Mouse (Mus musculus) intestine, embryonic 16.5 days (tissue): ENCODE measurements at regions not wholly inside any gene's neighbourhood (a gene's known extent, or its start where the extent isn't known, plus 50 kb on each side); places are given as distances from the start of the nearest gene placed in this dataset.

Experiments used
- ATAC-seq: fragments of 200-750 bp; cut with Nextera tagmentation; 2 replicates; pipeline ENCODE4 v1.8.0; 2017; ENCODE audit warnings: moderate TSS enrichment, moderate library complexity
- H3K27ac ChIP-seq: fragments of 300-500 bp; sonication (generic); 2 replicates; pipeline ENCODE4 v1.5.1; 2014; ENCODE audit warnings: mild to moderate bottlenecking, low read length
- H3K27me3 ChIP-seq: fragments of 300-500 bp; sonication (generic); replicated peaks from 2 replicates; pipeline ENCODE4 v1.6.1; 2014; ENCODE audit warnings: low read length, control low read depth, mixed read lengths; ENCODE audit not compliant: control insufficient read depth, insufficient read depth
- H3K36me3 ChIP-seq: fragments of 300-500 bp; sonication (generic); 2 replicates; pipeline ENCODE4 v1.6.1; 2014; ENCODE audit warnings: low read length, control low read depth; ENCODE audit not compliant: control insufficient read depth, insufficient read depth
- H3K4me1 ChIP-seq: fragments of 300-500 bp; sonication (generic); 2 replicates; pipeline ENCODE4 v1.6.1; 2014; ENCODE audit warnings: low read length, control low read depth, mixed read lengths; ENCODE audit not compliant: control insufficient read depth, insufficient read depth
- H3K4me2 ChIP-seq: fragments of 300-500 bp; sonication (generic); 2 replicates; pipeline ENCODE4 v1.6.1; 2014; ENCODE audit warnings: low read depth, low read length, control low read depth
- H3K4me3 ChIP-seq: fragments of 300-500 bp; sonication (generic); 2 replicates; pipeline ENCODE4 v1.5.1; 2014; ENCODE audit warnings: mild to moderate bottlenecking, low read length
- H3K9ac ChIP-seq: fragments of 300-500 bp; sonication (generic); 2 replicates; pipeline ENCODE4 v1.6.1; 2014; ENCODE audit warnings: low read depth, low read length
- H3K9me3 ChIP-seq: fragments of 300-500 bp; sonication (generic); 2 replicates; pipeline ENCODE4 v1.6.1; 2016; ENCODE audit warnings: low read length, control low read depth; ENCODE audit not compliant: control insufficient read depth
- WGBS: fragments of 180-500 bp; shearing (Covaris S2); extraction: QIAGEN DNeasy Blood & Tissue Kit; methylation state at CpG from one replicate; pipeline ENCODE4 v1.1.7; 2014; 5-methylcytosine and 5-hydroxymethylcytosine counted together

DNA sequence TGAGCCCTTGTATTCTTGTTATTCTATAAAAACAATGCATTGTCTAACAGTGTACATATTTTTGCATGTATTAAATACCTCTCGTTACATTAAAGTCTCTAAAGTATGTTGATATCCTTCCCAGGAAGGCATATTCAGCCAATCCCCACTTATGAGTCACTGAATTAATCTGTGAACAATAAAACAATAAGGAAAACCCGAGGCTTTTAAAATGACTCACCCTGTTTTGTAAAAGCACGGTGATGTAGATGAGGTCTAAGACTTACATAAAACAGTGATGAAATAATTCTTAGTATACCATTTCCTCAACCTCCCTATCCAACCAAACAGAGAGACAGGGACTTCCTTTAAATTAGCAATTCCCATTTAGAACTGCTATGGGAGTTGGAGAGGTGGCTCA, 95.8 kb downstream of the Asb7 start:
- H3K4me3 ChIP-seq: no peak overlapping the region
- H3K4me1 ChIP-seq: no peaks in the 10 kb centered on the region
- no peak overlapping the region for H3K4me2 ChIP-seq
- WGBS: 54% methylated on average over 3 of the region's 3 CpGs
- no peak overlapping the region for H3K27ac ChIP-seq
- H3K36me3 ChIP-seq: no peaks in the 10 kb centered on the region
- H3K9me3 ChIP-seq: no peaks in the 10 kb centered on the region; the same call in 1 of the 2 replicates
- H3K9ac ChIP-seq: no peak overlapping the region
- no peaks in the 10 kb centered on the region for H3K27me3 ChIP-seq
- ATAC-seq: peak; percentile 74; the same call in 1 of the 2 replicates

DNA sequence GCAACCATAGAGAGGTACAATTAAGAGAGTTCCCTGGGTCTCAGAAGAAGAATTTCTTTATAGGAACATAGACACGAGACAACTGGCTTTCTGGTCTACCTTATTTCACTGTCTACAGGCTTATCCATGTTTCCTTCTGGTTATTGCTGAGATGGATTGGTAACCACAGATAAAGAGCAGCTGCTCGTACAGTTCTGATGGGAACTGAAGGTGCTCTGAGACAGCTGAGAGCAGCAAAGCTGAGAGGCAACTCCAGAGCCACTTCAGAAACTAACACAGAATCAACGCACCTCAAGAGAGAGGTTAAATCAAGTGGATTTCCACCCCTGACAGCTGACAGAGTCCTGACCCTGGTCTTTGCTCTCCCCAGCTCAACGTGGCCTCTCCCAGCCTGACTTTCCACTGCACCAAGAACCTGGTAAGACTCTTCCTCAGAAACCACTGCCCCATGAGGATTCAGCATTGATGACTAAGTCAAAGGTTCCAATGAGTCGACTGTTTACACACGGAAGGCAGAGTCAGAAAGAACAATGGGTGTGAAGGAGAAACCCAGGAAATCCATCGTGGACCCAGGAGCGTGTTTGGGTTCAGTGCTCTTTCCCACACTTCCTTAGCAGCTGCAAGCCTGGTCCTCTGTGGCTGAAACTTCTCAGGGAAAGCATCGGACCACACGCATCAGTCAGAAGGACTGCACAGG, 97.7 kb downstream of the Asb7 start:
- 70% methylated on average over 10 of the region's 10 CpGs for WGBS
- no peaks in the 10 kb centered on the region for H3K36me3 ChIP-seq
- no peaks in the 10 kb centered on the region; the same call in 1 of the 2 replicates for H3K9me3 ChIP-seq
- H3K9ac ChIP-seq: no peak overlapping the region
- H3K27ac ChIP-seq: no peak overlapping the region
- H3K4me3 ChIP-seq: no peak overlapping the region
- H3K27me3 ChIP-seq: no peaks in the 10 kb centered on the region
- no peaks in the 10 kb centered on the region for H3K4me1 ChIP-seq
- no peak for ATAC-seq
- H3K4me2 ChIP-seq: no peak overlapping the region

DNA sequence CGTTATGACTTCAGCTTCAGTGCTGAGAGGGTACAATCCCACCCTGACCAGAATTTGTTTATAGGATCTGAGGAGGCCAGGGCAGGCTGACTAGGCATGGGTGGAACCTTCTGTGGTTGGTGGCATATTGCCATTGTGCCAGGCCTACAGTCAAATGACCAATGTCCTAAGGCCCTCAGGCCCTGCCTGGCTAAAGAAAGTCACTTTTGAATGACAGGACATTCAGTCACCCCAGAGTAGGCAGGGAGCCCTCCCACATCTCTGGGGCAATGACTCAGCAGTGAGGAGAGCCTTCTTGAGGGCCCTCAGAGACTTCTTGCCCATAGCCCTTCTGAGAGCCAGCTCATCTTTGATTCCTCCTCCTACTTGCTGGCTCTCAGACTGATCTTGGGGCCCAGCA, 102.9 kb downstream of the Asb7 start:
- no peak for ATAC-seq
- H3K27me3 ChIP-seq: no peaks in the 10 kb centered on the region
- no peak overlapping the region for H3K9ac ChIP-seq
- H3K4me2 ChIP-seq: no peak overlapping the region
- WGBS: 73% methylated on average over 1 of the region's 1 CpGs
- H3K9me3 ChIP-seq: no peaks in the 10 kb centered on the region; the same call in 1 of the 2 replicates
- H3K4me1 ChIP-seq: no peaks in the 10 kb centered on the region
- H3K4me3 ChIP-seq: no peak overlapping the region
- H3K27ac ChIP-seq: no peak overlapping the region
- H3K36me3 ChIP-seq: no peaks in the 10 kb centered on the region

DNA sequence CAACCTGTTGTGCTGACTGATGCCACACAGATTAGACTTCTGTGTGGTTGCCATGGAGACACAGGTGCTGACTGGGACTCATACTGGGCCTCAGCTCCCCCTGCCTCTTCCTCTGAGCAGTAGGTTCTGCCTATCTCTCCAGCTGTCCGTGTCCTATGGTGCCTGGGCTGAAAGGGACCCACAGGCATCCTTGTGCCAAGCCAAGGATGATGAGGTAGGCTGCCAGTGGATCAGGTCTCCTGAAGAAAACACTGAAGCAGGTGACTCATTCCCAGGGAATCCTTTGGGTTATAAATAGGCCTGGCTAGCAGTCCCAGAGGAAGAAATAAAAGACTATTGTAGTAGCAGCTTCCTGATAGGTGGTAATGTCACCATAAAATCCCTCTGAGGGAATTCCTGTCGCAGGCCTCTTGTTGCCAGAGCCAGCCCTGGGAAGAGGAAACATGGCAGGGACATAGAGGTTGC, 108.7 kb downstream of the Asb7 start:
- H3K4me3 ChIP-seq: no peak overlapping the region
- H3K27ac ChIP-seq: no peak overlapping the region
- no peak overlapping the region for H3K4me2 ChIP-seq
- H3K27me3 ChIP-seq: no peaks in the 10 kb centered on the region
- 24% methylated on average over 2 of the region's 2 CpGs for WGBS
- peak; percentile 89 for ATAC-seq
- no peaks in the 10 kb centered on the region for H3K4me1 ChIP-seq
- H3K36me3 ChIP-seq: no peaks in the 10 kb centered on the region
- no peak overlapping the region for H3K9ac ChIP-seq
- H3K9me3 ChIP-seq: no peaks in the 10 kb centered on the region

DNA sequence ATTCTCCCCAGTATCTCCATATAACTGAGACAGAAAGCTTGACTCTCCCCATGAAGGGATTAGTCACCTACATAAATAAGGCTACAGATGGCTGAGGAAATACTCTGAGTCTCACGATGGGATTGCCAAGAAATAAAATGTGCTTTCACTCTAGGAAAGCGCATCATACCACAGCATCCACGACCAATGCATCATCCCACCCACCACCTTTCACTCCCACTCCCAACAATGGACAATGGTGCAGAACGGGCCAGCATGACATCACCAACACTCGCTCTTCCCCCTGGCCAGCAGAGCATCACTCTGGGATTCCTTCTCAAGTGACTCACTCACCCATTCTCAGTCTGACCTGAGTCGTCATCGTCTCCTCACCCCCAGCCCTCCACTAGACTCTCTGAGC, 113.1 kb downstream of the Asb7 start:
- ATAC-seq: no peak
- H3K4me1 ChIP-seq: no peaks in the 10 kb centered on the region
- H3K27ac ChIP-seq: no peak overlapping the region
- no peak overlapping the region for H3K9ac ChIP-seq
- no peak overlapping the region for H3K4me2 ChIP-seq
- WGBS: 87% methylated on average over 7 of the region's 7 CpGs
- H3K27me3 ChIP-seq: no peaks in the 10 kb centered on the region
- H3K36me3 ChIP-seq: no peaks in the 10 kb centered on the region
- H3K9me3 ChIP-seq: no peaks in the 10 kb centered on the region
- H3K4me3 ChIP-seq: no peak overlapping the region

DNA sequence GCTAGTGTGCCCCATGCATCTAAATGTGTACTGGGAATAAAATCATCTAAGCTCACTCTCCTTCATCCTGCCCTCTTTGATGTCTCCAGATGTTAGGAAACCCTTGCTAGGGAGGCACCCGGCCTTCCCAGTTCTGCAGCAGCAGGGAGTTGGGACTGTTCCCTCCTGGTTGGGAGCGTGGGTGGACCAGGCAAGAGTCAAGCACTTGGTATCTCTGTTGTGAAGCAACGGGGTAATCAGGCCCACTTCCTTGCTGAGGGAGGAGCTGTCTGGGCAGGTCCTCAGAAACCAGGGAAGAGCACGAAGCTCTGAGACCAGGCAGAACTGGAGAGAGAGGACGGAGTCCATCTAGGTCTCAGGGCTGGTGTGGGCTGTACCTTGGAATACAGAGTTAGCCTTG, 117.9 kb downstream of the Asb7 start:
- Histone ChIP-seq H3K27me3 (no peaks in the 10 kb centered on the region), H3K9ac (no peak overlapping the region), H3K36me3 (no peaks in the 10 kb centered on the region), H3K9me3 (no peaks in the 10 kb centered on the region), H3K27ac (no peak overlapping the region), H3K4me3 (no peak overlapping the region), H3K4me1 (no peaks in the 10 kb centered on the region), H3K4me2 (no peak overlapping the region)
- 67% methylated on average over 5 of the region's 5 CpGs for WGBS
- ATAC-seq: no peak

DNA sequence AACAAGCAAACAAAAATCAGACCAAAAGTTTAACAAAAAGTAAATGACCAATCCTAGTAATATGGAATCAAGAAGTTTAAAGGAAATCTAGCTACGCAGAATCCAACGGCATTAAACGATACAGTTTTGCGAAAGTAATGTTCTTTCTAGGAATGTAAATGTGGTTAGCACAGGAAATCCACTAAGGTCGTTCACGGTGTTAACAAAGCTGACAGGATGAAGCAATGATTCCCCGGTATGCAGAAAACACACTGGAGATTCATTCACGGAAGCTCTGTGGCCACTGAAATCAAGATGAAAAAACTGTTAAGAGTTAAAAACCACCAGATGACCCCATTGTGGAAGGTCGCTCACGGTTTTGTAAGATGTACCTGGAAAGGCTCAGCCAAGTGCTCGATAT, 120.4 kb upstream of the Aldh1a3 start:
- H3K27me3 ChIP-seq: no peaks in the 10 kb centered on the region
- H3K4me1 ChIP-seq: peaks cover 5% of the 10 kb centered on the region; the same call in 1 of the 2 replicates
- H3K27ac ChIP-seq: no peak overlapping the region
- no peaks in the 10 kb centered on the region for H3K9me3 ChIP-seq
- ATAC-seq: no peak
- no peak overlapping the region for H3K9ac ChIP-seq
- H3K36me3 ChIP-seq: no peaks in the 10 kb centered on the region
- no peak overlapping the region for H3K4me2 ChIP-seq
- 72% methylated on average over 11 of the region's 11 CpGs for WGBS
- no peak overlapping the region for H3K4me3 ChIP-seq

DNA sequence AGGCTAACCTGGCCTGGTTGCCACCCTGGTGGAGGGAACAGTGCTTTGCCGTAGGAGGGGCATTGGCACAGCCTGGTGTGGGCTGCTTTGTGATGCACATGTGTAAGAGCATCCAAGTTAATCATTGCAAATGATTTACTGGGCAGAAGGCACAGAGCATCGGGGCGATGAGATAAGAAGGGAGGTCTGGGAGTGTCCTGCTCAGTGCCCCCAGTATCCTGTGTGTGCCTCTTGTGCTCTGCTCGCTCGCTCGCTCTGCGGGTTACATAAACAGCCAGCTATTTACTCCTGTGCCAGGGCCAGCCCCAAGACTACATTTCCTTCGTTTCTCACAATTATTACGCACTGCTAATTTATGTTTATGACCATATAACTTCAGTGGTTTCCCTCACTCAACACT, 117.9 kb upstream of the Aldh1a3 start:
- Histone ChIP-seq H3K27ac (no peak overlapping the region), H3K4me3 (no peak overlapping the region), H3K4me1 (peaks cover 5% of the 10 kb centered on the region; the same call in 1 of the 2 replicates), H3K4me2 (no peak overlapping the region), H3K27me3 (no peaks in the 10 kb centered on the region), H3K36me3 (no peaks in the 10 kb centered on the region), H3K9me3 (no peaks in the 10 kb centered on the region), H3K9ac (no peak overlapping the region)
- ATAC-seq: peak; percentile 75
- 46% methylated on average over 9 of the region's 9 CpGs for WGBS

DNA sequence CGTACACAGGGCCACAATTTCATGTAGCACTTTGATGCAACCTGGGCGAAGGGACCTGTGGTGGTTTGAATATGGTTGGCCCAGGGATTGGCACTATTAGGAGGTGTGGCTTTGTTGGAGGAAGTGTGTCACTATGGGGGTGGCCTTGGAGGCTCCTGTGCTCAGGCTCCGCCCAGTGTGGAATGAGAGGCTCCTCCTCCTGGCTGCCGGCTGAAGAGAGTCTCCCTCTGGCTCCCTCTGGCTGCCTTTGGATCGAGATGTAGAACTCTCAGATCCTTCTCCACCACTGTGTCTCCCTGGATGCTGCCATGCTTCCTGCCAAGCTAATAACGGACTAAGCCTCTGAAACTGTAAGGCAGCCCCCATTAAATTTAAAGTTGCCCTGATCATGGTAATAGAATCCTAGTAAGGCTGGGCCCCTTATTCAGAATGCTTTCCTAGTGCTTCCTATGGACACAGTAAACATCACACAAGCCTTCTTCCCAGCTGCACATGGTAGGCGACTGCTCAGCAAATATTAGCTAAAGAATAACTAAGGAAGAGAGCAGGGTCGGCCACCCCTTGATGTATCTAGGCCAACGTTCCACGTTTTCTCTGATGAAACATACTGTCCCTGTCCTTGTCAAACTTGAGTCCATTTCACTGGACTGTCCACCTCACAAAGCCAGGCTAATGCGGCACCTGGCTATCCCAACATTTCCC, 117.2 kb upstream of the Aldh1a3 start:
- WGBS: 58% methylated on average over 11 of the region's 11 CpGs
- no peak overlapping the region for H3K4me2 ChIP-seq
- H3K36me3 ChIP-seq: no peaks in the 10 kb centered on the region
- H3K9ac ChIP-seq: no peak overlapping the region
- H3K27me3 ChIP-seq: no peaks in the 10 kb centered on the region
- peak; percentile 59 for ATAC-seq
- H3K27ac ChIP-seq: no peak overlapping the region
- peaks cover 5% of the 10 kb centered on the region; the same call in 1 of the 2 replicates for H3K4me1 ChIP-seq
- H3K9me3 ChIP-seq: no peaks in the 10 kb centered on the region
- no peak overlapping the region for H3K4me3 ChIP-seq
